Comparison of ENCODE assay signal across 18 mouse cellular contexts in genomic region chr7:70253275-70253674, GRCm38 (mm10).
"Had no signal": no experiment of that assay in that cellular context is flagged by ENCODE, and none has a peak within 500 bp of the region (broad histone marks: within the 10 kb centered on the region; RNA-seq: fewer than 3 reads in every experiment).

No protein-coding gene starts in this region.

- DNase-seq: kidney, adult 11 months; kidney, adult 8-10 months; kidney, postnatal 10 days; kidney, postnatal 4 days; lung, embryonic 14.5 days; lung, postnatal 36 days; retina, postnatal 1 day; right cerebral cortex, postnatal 25 days; spleen, adult 18-20 months; thymus, postnatal 25 days had no signal

- H3K9me3 ChIP-seq: kidney, embryonic 15.5 days; midbrain, embryonic 10.5 days; midbrain, embryonic 13.5 days; neural tube, embryonic 13.5 days had no signal

- ATAC-seq: lung, postnatal 0 days; midbrain, embryonic 13.5 days; midbrain, embryonic 16.5 days had no signal

- H3K36me3 ChIP-seq: kidney, embryonic 15.5 days; midbrain, embryonic 10.5 days; midbrain, embryonic 13.5 days; neural tube, embryonic 13.5 days had no signal

- H3K27ac ChIP-seq: kidney, embryonic 15.5 days; midbrain, embryonic 10.5 days; midbrain, embryonic 13.5 days; neural tube, embryonic 13.5 days had no signal

- H3K9ac ChIP-seq: kidney, embryonic 15.5 days; lung, embryonic 14.5 days; midbrain, embryonic 13.5 days; neural tube, embryonic 13.5 days had no signal

- H3K27me3 ChIP-seq: kidney, embryonic 15.5 days; megakaryocyte, embryonic 14.5 days; midbrain, embryonic 13.5 days; neural tube, embryonic 13.5 days had no signal

- H3K4me1 ChIP-seq: kidney, embryonic 15.5 days; megakaryocyte, embryonic 14.5 days; midbrain, embryonic 10.5 days; midbrain, embryonic 13.5 days; neural tube, embryonic 13.5 days had no signal

- H3K4me2 ChIP-seq: kidney, embryonic 15.5 days; lung, embryonic 14.5 days; midbrain, embryonic 13.5 days; neural tube, embryonic 13.5 days had no signal

- H3K4me3 ChIP-seq: kidney, embryonic 15.5 days; megakaryocyte, embryonic 14.5 days; midbrain, embryonic 10.5 days; midbrain, embryonic 13.5 days; myocyte; neural tube, embryonic 13.5 days had no signal
